Mouse (Mus musculus): ENCODE results near the gene Zic5.

DNA sequence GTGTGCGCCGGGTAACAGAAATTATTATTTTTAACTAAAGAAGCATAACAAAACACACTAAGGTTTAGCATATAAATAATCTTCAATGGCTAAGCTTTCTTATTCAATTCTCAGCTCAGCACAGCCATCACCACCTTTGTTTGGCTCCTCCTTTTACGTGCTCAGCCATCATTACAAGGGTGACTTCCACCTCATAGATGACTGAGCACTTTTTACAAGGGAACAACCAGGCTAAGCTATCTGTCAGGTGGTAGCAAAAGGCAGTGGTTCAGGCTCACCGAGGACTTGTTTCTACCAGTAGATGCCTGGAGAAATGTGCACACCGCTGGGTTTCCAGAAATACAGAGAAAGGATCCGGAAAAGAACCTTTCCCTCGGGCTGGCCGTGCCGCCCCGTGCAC, 31.4 kb downstream of the Zic5 start:
- TF ChIP-seq POLR2A (IDR thresholded peaks at IDR 0.05; ENCODE audit: insufficient read depth, low read length): no peak
- TF ChIP-seq CTCF (IDR thresholded peaks at IDR 0.05; ENCODE audit: low read depth, low read length): no peak
